Mouse (Mus musculus) Patski (cell line): ENCODE data around the gene Unc80. TPM values are rescaled to one million over a fixed set of nuclear protein-coding genes. Genes with fewer than 3 reads are reported as not detected.

Experiments
- ATAC-seq: fragments of 100-300 bp; one replicate; pipeline ENCODE4 v1.8.0; 2021
- CTCF ChIA-PET: fragments of 350-600 bp; sonication (Branson Sonifier 250); formaldehyde crosslinking; loops from one replicate; lab custom pipeline; 2022; ENCODE audit warnings: inconsistent platforms; lab: Charles Lee
- POLR2A ChIA-PET: fragments of 350-600 bp; sonication (Branson Sonifier 250); formaldehyde crosslinking; loops from one replicate; lab custom pipeline; 2022; ENCODE audit warnings: antibody characterized with exemption, inconsistent platforms; lab: Charles Lee
- DNase-seq: peaks from one replicate; pipeline ENCODE4 v3.0.0-alpha.2; 2011; ENCODE audit warnings: low read depth, low spot score
- H3K27me3 ChIP-seq: fragments of 371-371 bp; one replicate; pipeline ENCODE4 v1.5.1; 2021
- CTCF ChIP-seq: fragments of 100-300 bp; IDR thresholded peaks from one replicate; pipeline ENCODE4 v1.5.1; 2021
- in situ Hi-C: fragments of 300-500 bp; cut with MboI; formaldehyde crosslinking; loops from 3 replicates; pipeline ENCODE4 v1.11.1; 2018; ENCODE audit warnings: low pct_unique_long_range_greater_than_20kb, mixed read lengths
- polyA plus RNA-seq: library from polyadenylated mRNA; unstranded; gene quantifications from one replicate; pipeline ENCODE4 v1.2.3, GENCODE M21; 2021

The Unc80 gene
- polyA plus RNA-seq, 1 experiment from 2014 or later = not detected

GRCm38 (mm10) chr1:66638177-66638576 lies 170.0 kb downstream of the Unc80 start:
- ChIA-PET CTCF (no interaction called here), POLR2A (no interaction called here)
- no peak for DNase-seq
- peaks cover 23% of the 10 kb centered on the region for H3K27me3 ChIP-seq
- no peak for TF ChIP-seq CTCF
- ATAC-seq = no peak
- in situ Hi-C loops = no loop called here

- POLR2A ChIA-PET = no interaction called here
- in situ Hi-C loops = no loop called here
- ATAC-seq = no peak
Measured at GRCm38 (mm10) chr1:66646894-66647293, 178.7 kb downstream of the Unc80 start.

GRCm38 (mm10) chr1:66649568-66649967 lies 181.4 kb downstream of the Unc80 start:
- in situ Hi-C loops = no loop called here
- ATAC-seq (no peak), DNase-seq (no peak)
- peaks cover 23% of the 10 kb centered on the region for H3K27me3 ChIP-seq
- CTCF ChIA-PET = no interaction called here
- no peak for TF ChIP-seq CTCF
- POLR2A ChIA-PET = interaction anchor here (1.1 kb wide), 1 partner anchor 23 kb away, joined by 3 read pairs; no protein-coding TSS in a partner anchor

More at GRCm38 (mm10) chr1:66646894-66647293, 178.7 kb downstream of the Unc80 start:
- CTCF ChIA-PET = interaction anchor here (0.6 to 1.1 kb wide), 2 partner anchors 10 to 120 kb away, joined by 3 read pairs; no protein-coding TSS in a partner anchor
- no peak for DNase-seq
- peaks cover 16% of the 10 kb centered on the region for H3K27me3 ChIP-seq
- no peak for TF ChIP-seq CTCF

GRCm38 (mm10) chr1:66650006-66650405 lies 181.8 kb downstream of the Unc80 start:
- in situ Hi-C loops = loop anchor here (10.0 kb wide), 1 partner anchor 545 kb away; no protein-coding TSS in a partner anchor
- ChIA-PET CTCF (interaction anchor here (1.5 kb wide), 1 partner anchor 9 kb away, joined by 3 read pairs; no protein-coding TSS in a partner anchor), POLR2A (interaction anchor here (1.1 kb wide), 1 partner anchor 23 kb away, joined by 3 read pairs; no protein-coding TSS in a partner anchor)
- ATAC-seq = no peak
- DNase-seq = no peak
- TF ChIP-seq CTCF = no peak
- H3K27me3 ChIP-seq = peaks cover 26% of the 10 kb centered on the region

- peaks cover 31% of the 10 kb centered on the region for H3K27me3 ChIP-seq
- POLR2A ChIA-PET = interaction anchor here (0.7 kb wide), 1 partner anchor 25 kb away, joined by 3 read pairs; no protein-coding TSS in a partner anchor
- CTCF ChIA-PET = interaction anchor here (0.6 kb wide), 1 partner anchor 316 kb away, joined by 3 read pairs; no protein-coding TSS in a partner anchor
- DNase-seq (no peak), ATAC-seq (no peak)
- in situ Hi-C loops = loop anchor here (10.0 kb wide), 1 partner anchor 550 kb away; no protein-coding TSS in a partner anchor
- no peak for TF ChIP-seq CTCF
Measured at GRCm38 (mm10) chr1:66655119-66655746, 187.1 kb downstream of the Unc80 start.

GRCm38 (mm10) chr1:66655747-66656119 lies 187.6 kb downstream of the Unc80 start:
- peak; percentile 40 for TF ChIP-seq CTCF
- ChIA-PET POLR2A (no interaction called here), CTCF (no interaction called here)
- in situ Hi-C loops = loop anchor here (10.0 kb wide), 1 partner anchor 551 kb away; no protein-coding TSS in a partner anchor
- DNase-seq (no peak), ATAC-seq (no peak)
- peaks cover 27% of the 10 kb centered on the region for H3K27me3 ChIP-seq

GRCm38 (mm10) chr1:66671475-66671874 lies 203.3 kb downstream of the Unc80 start:
- no peak for ATAC-seq
- no peak for DNase-seq
- H3K27me3 ChIP-seq = peaks cover 48% of the 10 kb centered on the region
- in situ Hi-C loops = no loop called here
- ChIA-PET POLR2A (no interaction called here), CTCF (no interaction called here)
- TF ChIP-seq CTCF = no peak

GRCm38 (mm10) chr1:66672812-66673211 lies 204.6 kb downstream of the Unc80 start:
- in situ Hi-C loops = no loop called here
- ChIA-PET POLR2A (interaction anchor here (0.7 kb wide), 1 partner anchor 23 kb away, joined by 3 read pairs; no protein-coding TSS in a partner anchor), CTCF (no interaction called here)
- no peak for ATAC-seq
- no peak for TF ChIP-seq CTCF
- DNase-seq = no peak
- peaks cover 48% of the 10 kb centered on the region for H3K27me3 ChIP-seq

- ChIA-PET POLR2A (no interaction called here), CTCF (interaction anchor here (0.8 kb wide), 1 partner anchor 12 kb away, joined by 3 read pairs; no protein-coding TSS in a partner anchor)
- in situ Hi-C loops = loop anchor here (25.0 kb wide), 1 partner anchor 334 kb away; no protein-coding TSS in a partner anchor
- no peak for DNase-seq
- no peak for ATAC-seq
- peaks cover 31% of the 10 kb centered on the region for H3K27me3 ChIP-seq
- no peak for TF ChIP-seq CTCF
Measured at GRCm38 (mm10) chr1:66677928-66678327, 209.8 kb downstream of the Unc80 start.

- ChIA-PET POLR2A (no interaction called here), CTCF (interaction anchor here (0.8 kb wide), 1 partner anchor 12 kb away, joined by 3 read pairs; no protein-coding TSS in a partner anchor)
- ATAC-seq (no peak), DNase-seq (no peak)
- no peak for TF ChIP-seq CTCF
- in situ Hi-C loops = loop anchor here (25.0 kb wide), 1 partner anchor 334 kb away; no protein-coding TSS in a partner anchor
- H3K27me3 ChIP-seq = peaks cover 30% of the 10 kb centered on the region
Measured at GRCm38 (mm10) chr1:66678662-66679061, 210.5 kb downstream of the Unc80 start.

GRCm38 (mm10) chr1:66682974-66683373 lies 214.8 kb downstream of the Unc80 start:
- peaks cover 52% of the 10 kb centered on the region for H3K27me3 ChIP-seq
- ATAC-seq = no peak
- DNase-seq = no peak
- ChIA-PET CTCF (no interaction called here), POLR2A (no interaction called here)
- TF ChIP-seq CTCF = no peak
- in situ Hi-C loops = loop anchor here (25.0 kb wide), 1 partner anchor 329 kb away; no protein-coding TSS in a partner anchor
